Mouse (Mus musculus) heart, adult 2 months (tissue): ENCODE results near the gene Hdac10. TPM values are rescaled to one million over a fixed set of nuclear protein-coding genes. Genes with fewer than 3 reads are reported as not detected.

Source experiments
- DNase-seq, 2 experiments: peaks; one replicate each; pipeline ENCODE4 v3.0.0; 2021
- H3K27ac ChIP-seq: fragments of 200-600 bp; 2 replicates; pipeline ENCODE4 v1.8.1; 2022
- H3K27me3 ChIP-seq: fragments of 200-500 bp; 2 replicates; pipeline ENCODE4 v1.6.1; 2012; ENCODE audit warnings: mild to moderate bottlenecking, low read length, inconsistent platforms, mixed read lengths; ENCODE audit not compliant: control insufficient read depth, insufficient read depth
- H3K36me3 ChIP-seq: fragments of 200-500 bp; 2 replicates; pipeline ENCODE4 v1.6.1; 2012; ENCODE audit warnings: low read length, inconsistent platforms; ENCODE audit not compliant: control insufficient read depth, insufficient read depth
- H3K4me1 ChIP-seq: fragments of 200-500 bp; 2 replicates; pipeline ENCODE4 v1.6.1; 2011; ENCODE audit warnings: low read length; ENCODE audit not compliant: control insufficient read depth, insufficient read depth
- H3K4me3 ChIP-seq: fragments of 200-600 bp; 2 replicates; pipeline ENCODE4 v1.8.1; 2022
- H3K79me2 ChIP-seq: fragments of 200-500 bp; replicated peaks from 2 replicates; pipeline ENCODE4 v1.6.1; 2012; ENCODE audit warnings: mild to moderate bottlenecking, inconsistent platforms, low read length, moderate library complexity, mixed read lengths; ENCODE audit not compliant: control insufficient read depth, insufficient read depth
- H3K9ac ChIP-seq: fragments of 200-500 bp; 2 replicates; pipeline ENCODE4 v1.6.1; 2012; ENCODE audit warnings: low read depth, mild to moderate bottlenecking, control low read depth, inconsistent platforms, low read length, mixed read lengths
- CTCF ChIP-seq: fragments of 200-600 bp; IDR thresholded peaks from 2 replicates; pipeline ENCODE4 v1.8.1; 2022; ENCODE audit warnings: antibody characterized with exemption, mild to moderate bottlenecking, moderate library complexity
- EP300 ChIP-seq: fragments of 200-500 bp; IDR thresholded peaks from 2 replicates; pipeline ENCODE4 v1.6.1; 2011; ENCODE audit warnings: low read depth, low read length, control low read depth; ENCODE audit not compliant: insufficient read depth
- POLR2A ChIP-seq: fragments of 200-500 bp; IDR thresholded peaks from 2 replicates; pipeline ENCODE4 v1.6.1; 2011; ENCODE audit warnings: mild to moderate bottlenecking, low read depth, low read length, control low read depth; ENCODE audit not compliant: insufficient read depth
- WGBS: fragments of 180-500 bp; shearing (Covaris S2); methylation state at CpG from one replicate; pipeline ENCODE4 v1.1.7; 2018; 5-methylcytosine and 5-hydroxymethylcytosine counted together
- intact Hi-C: fragments of 180-260 bp; cut with DNase I; formaldehyde crosslinking; loops from one replicate; pipeline ENCODE4 v1.15.1; 2025
- long read RNA-seq: library from polyadenylated mRNA; stranded (forward); transcript quantifications from one replicate; pipeline ENCODE4 v2.0.0, GENCODE M21; 2021
- polyA plus RNA-seq: library from polyadenylated mRNA; depleted of rRNA; stranded (reverse); fragments of >200 nt; gene quantifications from 2 replicates; pipeline ENCODE4 v1.2.3, GENCODE M21; 2012; rRNA removed
- total RNA-seq, 2 experiments: library from RNA; stranded (reverse); gene quantifications; 2 replicates each; pipeline ENCODE4 v1.2.3; 2021

The Hdac10 gene
- total RNA-seq (1 to 10 TPM; 6.3 to 7.6 TPM), polyA plus RNA-seq (19.5 and 23.1 TPM in 2 replicates)
- long read RNA-seq, transcript Hdac10-201 (20 exons, 2,412 nt), result major isoform, 11 of 16 reads
- long read RNA-seq, partial matches to known transcripts, result 0 of 16 reads
- long read RNA-seq, other reads (novel, unspliced or antisense), result 5 of 16 reads

DNA sequence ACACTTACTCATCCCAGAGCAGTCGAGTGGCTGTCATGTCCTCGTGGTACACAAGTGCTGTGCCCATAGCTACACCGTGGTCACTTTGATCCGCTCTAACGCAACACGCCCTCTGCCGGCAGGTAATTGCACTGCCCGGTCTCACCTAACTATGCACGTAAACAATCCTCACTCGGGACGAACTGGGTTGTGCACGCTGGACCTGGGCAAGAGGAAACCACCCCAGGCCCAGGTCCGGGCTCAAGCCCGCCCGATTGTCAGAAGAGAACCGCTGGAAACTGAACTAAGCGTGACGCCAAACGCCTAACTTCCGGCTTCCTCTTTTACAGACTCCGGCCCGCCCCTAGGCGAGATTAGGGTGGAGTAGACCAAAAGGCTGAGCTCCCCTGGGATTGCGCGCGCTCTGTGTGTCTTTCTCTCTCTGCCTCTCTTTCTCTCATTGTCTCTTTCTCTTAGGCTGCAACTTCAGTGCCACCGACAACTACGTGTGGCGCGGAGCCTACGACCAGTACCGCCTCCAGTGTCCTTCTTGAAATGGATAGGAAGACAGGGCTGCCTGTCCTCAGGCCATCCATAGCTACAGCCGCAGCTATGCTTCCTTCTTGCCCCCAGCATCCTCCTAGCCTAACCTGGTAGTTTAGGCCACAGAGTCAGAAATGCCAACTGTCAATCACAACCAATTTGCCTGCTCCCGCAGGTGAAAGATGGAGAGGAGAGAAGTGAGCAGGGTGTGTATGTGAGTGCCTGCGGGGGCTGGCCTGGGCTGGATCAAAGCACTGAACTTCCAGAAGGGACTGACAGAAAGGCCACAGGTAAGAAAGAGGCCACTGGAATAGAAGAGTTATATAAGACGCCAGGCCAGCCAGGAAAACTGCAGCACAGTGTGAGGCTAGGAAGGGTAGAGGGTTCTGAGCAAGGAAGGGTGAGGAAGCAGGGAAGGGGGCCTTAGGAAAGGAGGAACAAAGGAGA is at the start of gene Hdac10:
Hdac10 (minus strand) TSS at position 319 of the 969 bp plus-strand sequence.
- Histone ChIP-seq H3K27me3 (no peaks in the 10 kb centered on the region), H3K36me3 (no peaks in the 10 kb centered on the region), H3K4me3 (peak within 1 kb of the TSS; percentile 67), H3K9ac (peak within 1 kb of the TSS; percentile 62), H3K27ac (peak within 1 kb of the TSS; percentile 93), H3K4me1 (peaks cover 7% of the 10 kb centered on the region), H3K79me2 (no peaks in the 10 kb centered on the region)
- intact Hi-C loops, result loop anchor here (2.0 kb wide), 1 partner anchor 68 kb away; the partner anchor contains the start of gene Dennd6b
- TF ChIP-seq CTCF (no peak; the same call in 1 of the 2 replicates), EP300 (peak; percentile 75), POLR2A (peak; percentile 80)
- peak; percentile 87 to 92 for DNase-seq
- 3% methylated on average over 36 of the region's 36 CpGs for WGBS

- 20% methylated on average over 4 of the region's 4 CpGs for WGBS
- no peaks in the 10 kb centered on the region for H3K36me3 ChIP-seq
- peaks cover 26% of the 10 kb centered on the region for H3K4me1 ChIP-seq
- H3K4me3 ChIP-seq, result no peak overlapping the region
- TF ChIP-seq EP300 (no peak), POLR2A (no peak), CTCF (no peak)
- peak in 1 of 2 experiments; percentile 54 for DNase-seq
- intact Hi-C loops, result no loop called here
- H3K27me3 ChIP-seq, result no peaks in the 10 kb centered on the region
- no peaks in the 10 kb centered on the region for H3K79me2 ChIP-seq
- H3K27ac ChIP-seq, result peak overlapping the region; percentile 85
- peak overlapping the region; percentile 85 for H3K9ac ChIP-seq
Observed at GRCm38 (mm10) chr15:89177576-89178259, 49.2 kb upstream of the Hdac10 start.

GRCm38 (mm10) chr15:89177121-89177520 is 48.6 kb upstream of the Hdac10 start:
- Histone ChIP-seq H3K79me2 (no peaks in the 10 kb centered on the region), H3K36me3 (no peaks in the 10 kb centered on the region), H3K27me3 (no peaks in the 10 kb centered on the region), H3K4me1 (peaks cover 23% of the 10 kb centered on the region), H3K27ac (peak overlapping the region; percentile 85), H3K4me3 (no peak overlapping the region), H3K9ac (peak overlapping the region; percentile 31; the same call in 1 of the 2 replicates)
- peak; percentile 90 to 93 for DNase-seq
- WGBS, result 4% methylated on average over 5 of the region's 5 CpGs
- intact Hi-C loops, result no loop called here
- TF ChIP-seq POLR2A (0 out of 2 replicates have a peak, but pooled peaks have one; percentile 35), EP300 (peak; percentile 81), CTCF (no peak)

DNA sequence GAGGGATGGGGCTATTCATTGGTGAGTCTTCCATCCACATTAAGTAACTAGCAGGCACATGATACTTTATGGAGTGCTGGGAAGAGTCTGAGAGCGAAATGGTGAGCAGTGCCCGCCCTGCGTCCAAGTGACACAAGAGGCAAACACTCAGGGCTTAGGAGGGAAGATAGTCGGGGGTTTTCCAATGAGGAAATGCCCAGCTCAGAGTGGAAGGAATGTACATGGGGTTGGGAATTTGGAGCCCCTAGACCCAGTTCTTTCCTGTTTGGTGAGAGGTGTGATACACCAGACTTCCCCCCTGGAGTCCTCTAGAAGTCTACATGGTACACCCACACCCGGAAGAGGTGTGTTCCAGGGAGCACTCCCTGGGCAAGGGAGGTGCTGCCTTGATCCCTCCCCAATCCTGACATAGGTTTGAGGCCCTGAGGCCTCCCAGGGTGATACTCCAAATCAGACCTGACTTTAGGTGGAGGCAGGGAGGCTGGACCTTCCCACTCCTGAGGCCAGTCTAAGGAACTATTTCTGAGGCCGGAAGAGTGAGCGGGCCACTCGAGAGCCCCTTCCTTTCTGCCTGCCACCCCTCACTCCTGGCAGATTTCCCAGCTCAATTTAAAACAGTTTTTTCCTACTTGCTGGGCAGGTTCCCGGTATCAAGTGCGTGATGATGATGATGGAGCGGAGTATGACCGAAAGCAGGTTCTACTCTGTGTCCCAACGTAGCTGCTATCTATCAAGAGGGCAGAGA is 47.1 kb upstream of the Hdac10 start:
- no peak overlapping the region for H3K4me3 ChIP-seq
- no peaks in the 10 kb centered on the region for H3K79me2 ChIP-seq
- no peaks in the 10 kb centered on the region for H3K27me3 ChIP-seq
- no peak overlapping the region for H3K27ac ChIP-seq
- peaks cover 20% of the 10 kb centered on the region for H3K4me1 ChIP-seq
- no peak for DNase-seq
- no peaks in the 10 kb centered on the region for H3K36me3 ChIP-seq
- intact Hi-C loops, result no loop called here
- H3K9ac ChIP-seq, result no peak overlapping the region
- TF ChIP-seq CTCF (no peak), POLR2A (no peak), EP300 (no peak)
- WGBS, result 68% methylated on average over 13 of the region's 13 CpGs

DNA sequence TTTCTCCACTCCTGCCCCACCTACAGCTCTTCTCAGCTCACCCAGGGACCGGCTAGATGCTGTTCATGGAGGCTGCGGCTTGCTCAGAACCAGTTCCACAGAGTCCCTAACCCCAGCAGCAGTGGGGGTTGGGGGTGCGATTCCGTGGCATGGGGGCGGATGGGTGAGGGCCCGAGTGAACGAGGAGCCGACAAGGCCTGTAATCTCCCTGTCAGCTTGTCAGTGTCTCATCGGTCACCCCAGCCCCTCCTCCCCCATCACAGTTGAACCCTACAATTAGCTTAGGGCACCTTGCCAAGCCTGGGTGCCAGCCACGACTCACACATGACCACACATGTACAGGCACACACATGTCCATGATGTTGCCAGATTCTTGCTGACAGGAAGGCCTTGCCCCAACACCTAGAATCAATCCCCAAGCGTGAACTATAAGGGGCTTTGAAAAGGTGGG is 46.4 kb upstream of the Hdac10 start:
- H3K79me2 ChIP-seq, result no peaks in the 10 kb centered on the region
- no peak overlapping the region for H3K9ac ChIP-seq
- H3K36me3 ChIP-seq, result no peaks in the 10 kb centered on the region
- H3K4me3 ChIP-seq, result no peak overlapping the region
- DNase-seq, result no peak
- whole genome bisulfite sequencing, result 65% methylated on average over 11 of the region's 11 CpGs
- peaks cover 24% of the 10 kb centered on the region for H3K4me1 ChIP-seq
- no peaks in the 10 kb centered on the region for H3K27me3 ChIP-seq
- intact Hi-C loops, result no loop called here
- no peak overlapping the region for H3K27ac ChIP-seq
- TF ChIP-seq EP300 (no peak), POLR2A (no peak), CTCF (no peak)
